Mouse (Mus musculus) embryo, embryonic 10.5 days (tissue): ENCODE results near the gene Gm5426.
A peak's percentile ranks its signal among the peaks of the same experiment; 100 is the strongest.
"Not testable (repeated sequence)": the region's sequence is repeated elsewhere in the genome, so short reads cannot be mapped to it uniquely, and the experiment has no call there.

Experiments used
- DNase-seq: peaks from one replicate; pipeline ENCODE4 v3.0.0-alpha.2; 2015; ENCODE audit warnings: low spot score

Gm5426 gene

GRCm38 (mm10) chr10:96139274-96139673 is 2.9 kb downstream of the Gm5426 start:
- not testable (repeated sequence) for DNase-seq

DNA sequence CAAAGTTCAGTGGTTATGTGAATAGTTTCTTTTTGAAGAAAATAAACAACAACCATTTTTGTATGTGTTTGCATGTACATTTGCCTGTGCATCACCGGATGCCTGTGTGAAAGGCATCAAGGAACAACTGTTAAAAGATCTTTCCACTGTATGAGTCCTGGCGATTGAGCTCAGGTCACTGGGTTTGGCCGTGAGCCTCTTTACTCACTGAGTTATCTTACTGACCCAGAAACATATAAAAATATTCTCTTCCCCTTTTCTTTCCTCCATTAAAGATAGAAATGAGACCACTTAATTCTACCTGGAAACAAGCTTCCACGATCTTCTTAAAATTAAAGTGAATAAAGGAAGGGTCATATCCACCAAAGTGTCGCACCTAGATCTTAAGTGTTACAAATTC is 10.2 kb downstream of the Gm5426 start:
- DNase-seq = no peak

- peak; percentile 13 for DNase-seq
These were observed 11.9 kb downstream of the Gm5426 start for GRCm38 (mm10) chr10:96148250-96148699.

- DNase-seq = no peak
These were observed 14.2 kb downstream of the Gm5426 start for GRCm38 (mm10) chr10:96150401-96151116.

DNA sequence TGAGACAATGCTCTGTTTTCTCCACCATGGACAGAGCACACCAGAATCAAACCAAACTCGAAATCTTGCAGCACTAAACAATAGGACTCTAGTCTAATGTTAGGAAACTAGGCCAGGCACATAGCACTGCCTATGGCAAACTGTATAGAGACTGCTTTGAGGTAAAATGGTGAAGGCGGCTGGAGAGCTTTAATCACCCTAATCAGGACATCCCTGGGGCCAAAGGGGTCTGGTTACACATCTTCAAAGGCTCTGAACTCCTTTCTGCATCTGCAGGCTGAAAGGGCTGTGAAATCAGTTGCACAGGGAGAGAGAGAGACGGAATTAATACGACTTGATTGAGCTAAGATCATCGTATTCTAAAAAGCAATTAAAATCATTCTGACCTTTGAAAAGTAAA is 16.9 kb downstream of the Gm5426 start:
- DNase-seq = peak; percentile 21

GRCm38 (mm10) chr10:96162975-96163706 is 26.7 kb downstream of the Gm5426 start:
- no peak for DNase-seq

- no peak for DNase-seq
These were observed 27.4 kb downstream of the Gm5426 start for GRCm38 (mm10) chr10:96163791-96164190.

GRCm38 (mm10) chr10:96165260-96165659 is 28.9 kb downstream of the Gm5426 start:
- no peak for DNase-seq

DNA sequence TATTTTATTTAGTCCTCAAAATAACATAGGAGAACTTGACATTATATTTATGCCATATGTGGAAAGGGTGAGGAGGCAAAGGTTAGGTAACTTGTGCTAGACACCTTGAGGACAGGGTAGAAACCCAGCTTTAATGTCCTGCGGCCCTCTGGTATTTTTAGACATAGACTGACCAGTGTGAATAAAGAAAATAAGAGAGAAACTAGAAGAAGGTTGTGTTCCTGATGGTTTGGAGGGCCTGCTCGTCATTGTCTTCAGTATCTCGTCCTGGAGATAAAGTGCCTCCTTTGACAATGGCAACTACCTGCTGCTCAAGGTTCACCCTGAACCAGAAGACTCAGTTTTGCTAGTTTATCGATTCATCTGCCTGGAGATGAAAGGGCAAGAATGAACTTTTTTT is 32.6 kb downstream of the Gm5426 start:
- no peak for DNase-seq

DNA sequence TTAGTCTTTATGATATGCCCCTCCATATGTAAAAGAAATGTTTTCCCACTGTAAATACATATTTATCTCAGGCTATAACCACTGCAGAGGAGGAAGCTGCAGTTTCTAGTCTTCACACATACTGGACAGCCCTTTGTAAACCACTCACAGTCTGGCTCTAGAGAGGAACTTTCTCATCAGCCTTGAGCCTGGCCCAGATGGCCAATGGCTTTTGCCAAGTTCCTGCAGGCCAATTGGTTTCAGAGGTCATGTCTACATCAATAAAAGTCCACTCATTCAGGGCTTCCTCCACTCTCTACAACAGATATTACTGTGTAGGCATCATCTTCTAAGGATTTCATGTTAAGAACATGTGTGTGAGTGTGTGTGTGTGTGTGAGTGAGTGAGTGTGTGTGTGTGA is 35.1 kb downstream of the Gm5426 start:
- DNase-seq = no peak

DNA sequence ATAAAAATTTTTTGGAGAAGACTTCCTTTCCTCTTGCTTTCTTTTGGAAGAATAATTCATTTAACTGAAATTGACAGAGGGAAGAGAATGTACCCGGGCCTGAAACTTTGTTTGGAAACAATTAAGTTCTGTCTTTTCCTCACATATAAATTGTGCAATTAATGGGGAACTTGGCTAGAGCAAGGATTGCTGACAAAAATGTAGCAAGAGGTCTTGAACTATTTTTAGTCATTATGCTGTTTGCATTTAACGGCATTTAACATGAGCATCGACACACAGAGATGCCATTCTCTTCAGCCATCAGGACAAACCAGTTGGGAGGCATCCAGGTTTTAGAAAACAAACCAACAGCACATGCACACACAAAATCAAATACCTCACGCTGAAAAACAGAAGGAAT is 36.6 kb downstream of the Gm5426 start:
- DNase-seq = no peak

DNA sequence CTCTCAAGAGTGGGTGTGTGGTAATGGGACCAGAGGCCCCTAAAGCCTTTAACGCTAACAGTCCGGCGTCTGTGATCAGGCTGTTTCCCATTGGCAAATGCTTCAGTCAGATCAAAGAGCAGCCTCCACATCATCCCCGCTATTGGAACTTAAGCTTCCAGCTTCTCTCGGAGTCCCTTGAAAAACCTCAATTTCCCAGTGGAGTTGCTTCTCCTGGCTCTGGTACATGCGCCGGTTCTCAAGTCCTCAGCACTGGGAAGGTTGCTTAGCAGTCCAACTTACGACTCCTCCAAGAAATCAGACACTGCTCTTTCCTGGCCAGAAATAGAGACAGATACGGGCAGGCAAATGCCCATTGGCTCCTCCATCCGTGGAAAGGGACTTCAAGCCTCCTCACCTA is 37.4 kb downstream of the Gm5426 start:
- no peak for DNase-seq

GRCm38 (mm10) chr10:96176916-96177315 is 40.5 kb downstream of the Gm5426 start:
- no peak for DNase-seq

DNA sequence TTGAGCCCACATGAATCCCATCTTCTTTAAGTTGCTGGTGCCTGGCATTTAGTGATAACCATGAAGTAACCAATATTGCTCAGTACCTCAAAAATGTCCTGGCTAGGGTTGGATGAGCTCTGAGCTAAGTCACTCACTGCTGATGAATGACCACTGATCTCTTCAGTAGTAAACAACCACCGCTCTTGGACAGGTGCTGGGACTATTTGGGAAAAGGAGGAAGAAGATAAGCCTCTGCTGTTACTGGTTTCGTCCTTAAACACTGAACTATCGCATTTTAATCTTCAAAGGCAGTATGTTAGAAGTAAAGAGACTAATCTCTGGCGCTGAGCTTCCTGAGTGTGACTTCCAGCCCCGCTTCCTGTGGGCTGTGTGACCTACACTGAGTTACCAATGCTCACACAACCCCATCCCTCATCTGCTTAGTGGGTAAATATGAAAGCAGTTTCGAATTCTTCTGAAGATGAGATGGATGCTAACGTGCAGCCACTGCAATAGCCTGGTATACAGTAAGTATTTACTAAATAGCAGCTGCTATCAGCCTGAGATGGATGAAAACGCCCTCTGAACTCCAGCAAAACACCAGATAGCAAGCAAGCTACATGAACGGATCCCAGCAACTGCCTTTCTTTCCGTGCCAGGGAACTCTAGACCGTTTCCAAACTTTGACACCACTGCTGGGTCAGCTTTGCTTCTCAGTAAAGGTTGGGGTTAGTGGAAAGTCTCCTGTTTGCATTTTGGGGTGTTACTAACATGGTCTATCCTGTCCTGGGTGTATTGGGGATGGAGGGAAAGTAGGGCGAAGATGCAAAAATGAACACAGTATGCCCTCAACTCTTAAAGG is 44.4 kb downstream of the Gm5426 start:
- no peak for DNase-seq

DNA sequence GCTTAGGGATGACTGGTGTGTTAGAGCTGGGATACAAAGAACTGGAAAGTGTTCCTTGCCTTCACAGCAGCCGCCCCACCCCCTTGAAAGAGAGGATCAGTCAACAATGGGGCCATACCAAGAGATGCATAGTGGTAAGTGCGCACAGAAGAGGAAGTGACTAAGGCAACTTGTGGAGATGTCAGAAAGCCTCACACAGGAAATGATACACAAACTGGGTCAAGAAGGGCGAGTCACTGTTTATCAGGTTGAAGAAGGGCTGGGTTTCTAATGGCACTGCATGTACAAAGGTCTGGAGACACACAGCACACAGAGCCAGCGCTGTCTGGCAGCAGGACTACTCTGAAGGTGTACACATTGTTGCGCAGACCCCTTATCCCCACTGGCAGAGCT is 45.0 kb downstream of the Gm5426 start:
- DNase-seq = no peak

- no peak for DNase-seq
These were observed 45.7 kb downstream of the Gm5426 start for GRCm38 (mm10) chr10:96181883-96182628.

- DNase-seq = no peak
These were observed 48.6 kb downstream of the Gm5426 start for GRCm38 (mm10) chr10:96185026-96185425.

GRCm38 (mm10) chr10:96185601-96186000 is 49.2 kb downstream of the Gm5426 start:
- no peak for DNase-seq
